Mouse (Mus musculus) hindbrain, embryonic 15.5 days (tissue): Measurements from ENCODE around the gene Efna4. TPM values are rescaled to one million over a fixed set of nuclear protein-coding genes. Genes with fewer than 3 reads are reported as not detected.

Experiments used
- ATAC-seq: fragments of 200-750 bp; cut with Nextera tagmentation; 2 replicates; pipeline ENCODE4 v1.8.0; 2017; ENCODE audit warnings: low read depth, moderate number of reproducible peaks, moderate TSS enrichment; ENCODE audit not compliant: low FRiP score
- H3K27ac ChIP-seq: fragments of 300-500 bp; sonication (generic); replicated peaks from 2 replicates; pipeline ENCODE4 v1.5.1; 2015; ENCODE audit warnings: mild to moderate bottlenecking, inconsistent platforms
- H3K27me3 ChIP-seq: fragments of 300-500 bp; sonication (generic); 2 replicates; pipeline ENCODE4 v1.6.1; 2015; ENCODE audit warnings: control low read depth, inconsistent platforms
- H3K36me3 ChIP-seq: fragments of 300-500 bp; sonication (generic); 2 replicates; pipeline ENCODE4 v1.6.1; 2015; ENCODE audit warnings: control low read depth, inconsistent platforms
- H3K4me1 ChIP-seq: fragments of 300-500 bp; sonication (generic); replicated peaks from 2 replicates; pipeline ENCODE4 v1.6.1; 2015; ENCODE audit warnings: control low read depth, inconsistent platforms
- H3K4me2 ChIP-seq: fragments of 300-500 bp; sonication (generic); 2 replicates; pipeline ENCODE4 v1.6.1; 2015; ENCODE audit warnings: moderate library complexity, mild to moderate bottlenecking, inconsistent platforms
- H3K4me3 ChIP-seq: fragments of 300-500 bp; sonication (generic); 2 replicates; pipeline ENCODE4 v1.5.1; 2015; ENCODE audit warnings: mild to moderate bottlenecking, inconsistent platforms
- H3K9ac ChIP-seq: fragments of 300-500 bp; sonication (generic); 2 replicates; pipeline ENCODE4 v1.6.1; 2015; ENCODE audit warnings: inconsistent platforms
- H3K9me3 ChIP-seq: fragments of 300-500 bp; sonication (generic); 2 replicates; pipeline ENCODE4 v1.6.1; 2016; ENCODE audit warnings: control low read depth, inconsistent platforms
- WGBS: fragments of 180-500 bp; shearing (Covaris S2); methylation state at CpG from one replicate; pipeline ENCODE4 v1.1.7; 2015; 5-methylcytosine and 5-hydroxymethylcytosine counted together
- polyA plus RNA-seq: library from polyadenylated mRNA; unstranded; fragments of >200 nt; fragmentation: Nextera tagmentation; extraction: Ambion mirVana; gene quantifications from 2 replicates; pipeline ENCODE4 v1.2.1, GENCODE M21; 2015

Gene Efna4
- polyA plus RNA-seq, 1 experiment from 2014 or later, result 6.0 TPM

DNA sequence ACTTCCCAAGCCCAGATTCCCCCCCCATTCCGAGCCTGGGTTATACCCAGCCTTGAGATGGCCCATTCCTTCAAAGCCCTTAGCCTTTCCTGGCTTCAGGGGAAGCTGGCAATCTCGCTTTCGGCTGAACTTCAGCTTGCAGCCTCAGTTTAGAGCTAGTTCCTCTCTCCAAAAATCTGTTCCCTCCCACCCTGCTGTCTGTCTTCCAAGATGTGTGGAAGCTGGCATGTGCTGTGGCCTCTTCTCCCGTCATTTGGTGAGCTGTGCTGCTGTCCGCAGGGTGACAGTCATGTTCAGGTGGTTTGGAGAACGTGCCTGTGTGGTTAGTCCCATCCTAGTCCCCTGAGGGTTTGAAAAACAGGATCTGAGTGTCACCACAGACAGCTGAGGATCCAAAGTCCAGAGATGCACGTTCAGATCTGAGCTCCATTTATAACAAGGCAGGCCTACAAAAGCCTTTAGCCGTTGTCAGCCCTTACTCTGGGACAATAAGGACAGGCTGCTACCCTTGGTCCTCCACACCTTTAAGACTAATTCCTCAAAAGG is 42.1 kb downstream of the Efna4 start:
- 89% methylated on average over 8 of the region's 8 CpGs for WGBS
- Histone ChIP-seq H3K4me3 (no peak overlapping the region), H3K4me1 (peaks cover 7% of the 10 kb centered on the region), H3K9me3 (no peaks in the 10 kb centered on the region), H3K27me3 (peaks cover 4% of the 10 kb centered on the region), H3K27ac (no peak overlapping the region), H3K9ac (no peak overlapping the region), H3K4me2 (no peak overlapping the region), H3K36me3 (no peaks in the 10 kb centered on the region)
- ATAC-seq, result no peak

DNA sequence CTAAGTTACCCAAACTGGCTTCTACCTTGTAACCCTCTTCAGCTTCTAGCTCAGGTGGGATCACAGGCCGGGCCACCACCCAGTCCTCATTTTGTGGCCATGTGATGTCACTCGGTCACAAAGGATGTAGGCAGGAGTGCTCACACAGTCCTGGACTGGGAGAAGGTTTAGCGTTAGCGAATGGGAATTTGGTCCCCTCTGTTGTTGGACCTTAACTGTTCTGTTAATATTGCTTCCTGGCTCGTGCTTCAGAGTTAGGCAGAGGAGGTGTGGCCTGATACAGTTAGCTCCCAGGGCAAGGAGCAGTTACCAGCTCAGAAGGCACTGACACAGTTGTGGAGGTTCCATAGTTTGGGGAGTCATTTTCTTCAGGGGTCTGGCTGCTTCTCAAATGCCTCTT is 43.6 kb downstream of the Efna4 start:
- Histone ChIP-seq H3K27me3 (no peaks in the 10 kb centered on the region), H3K9me3 (no peaks in the 10 kb centered on the region), H3K4me1 (no peaks in the 10 kb centered on the region), H3K27ac (no peak overlapping the region), H3K4me2 (no peak overlapping the region), H3K9ac (no peak overlapping the region), H3K36me3 (no peaks in the 10 kb centered on the region), H3K4me3 (no peak overlapping the region)
- WGBS, result 80% methylated on average over 5 of the region's 5 CpGs
- ATAC-seq, result no peak

DNA sequence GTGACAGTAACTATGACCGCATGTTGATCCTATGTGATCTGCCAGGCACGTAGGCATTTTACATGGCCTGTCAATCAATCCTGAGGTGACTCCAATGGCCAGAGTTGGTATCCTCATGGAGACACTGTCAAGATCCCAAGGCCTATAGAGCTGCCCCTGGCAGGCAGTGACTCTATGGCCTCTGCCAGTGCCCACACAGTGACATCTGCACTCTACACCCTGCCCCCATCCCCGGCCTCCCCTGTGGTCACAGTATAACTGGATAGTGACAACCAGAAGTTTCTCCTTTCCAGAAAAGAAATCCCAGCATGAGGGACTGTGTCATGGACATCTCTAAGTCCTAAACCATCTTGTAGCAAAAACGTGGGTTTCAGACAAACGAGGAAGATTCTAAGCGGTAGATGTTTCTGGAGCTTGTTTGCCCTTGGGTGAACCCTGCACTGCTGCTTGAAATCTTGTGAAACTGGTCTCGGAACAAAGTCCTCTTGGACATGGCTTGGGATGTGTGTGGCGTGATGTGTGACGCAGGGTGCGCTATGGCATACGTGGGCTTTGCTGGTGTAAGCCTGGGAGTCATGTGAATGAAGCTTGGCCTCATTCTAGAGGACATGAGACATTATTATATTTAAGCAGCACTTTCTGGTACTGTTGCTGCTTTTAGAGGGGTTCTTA is 44.4 kb downstream of the Efna4 start:
- Histone ChIP-seq H3K9ac (no peak overlapping the region), H3K4me1 (no peaks in the 10 kb centered on the region), H3K4me2 (no peak overlapping the region), H3K36me3 (no peaks in the 10 kb centered on the region), H3K4me3 (no peak overlapping the region), H3K27ac (no peak overlapping the region), H3K9me3 (no peaks in the 10 kb centered on the region), H3K27me3 (no peaks in the 10 kb centered on the region)
- 90% methylated on average over 11 of the region's 11 CpGs for WGBS
- no peak for ATAC-seq

DNA sequence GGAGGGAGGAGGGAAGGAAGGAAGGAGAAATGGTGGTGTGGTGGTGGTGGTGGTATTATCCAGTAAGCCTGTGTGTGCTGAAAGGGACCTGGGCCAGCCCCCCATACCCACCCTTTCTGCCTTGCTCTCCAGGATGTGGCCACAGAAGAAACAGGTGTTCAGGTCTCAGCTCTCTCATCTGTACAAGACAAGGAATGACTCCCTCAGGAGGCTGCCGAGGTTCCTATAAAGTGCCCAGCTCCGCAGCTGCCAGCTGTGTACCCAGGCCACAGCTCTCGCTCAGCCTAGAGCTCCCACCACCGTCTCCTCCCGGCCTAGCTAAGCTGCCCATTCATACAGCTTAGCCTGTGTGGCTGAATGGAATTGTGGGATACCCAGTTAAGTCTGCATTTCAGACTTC is 45.5 kb downstream of the Efna4 start:
- H3K4me2 ChIP-seq, result no peak overlapping the region
- WGBS, result 75% methylated on average over 5 of the region's 5 CpGs
- ATAC-seq, result no peak

DNA sequence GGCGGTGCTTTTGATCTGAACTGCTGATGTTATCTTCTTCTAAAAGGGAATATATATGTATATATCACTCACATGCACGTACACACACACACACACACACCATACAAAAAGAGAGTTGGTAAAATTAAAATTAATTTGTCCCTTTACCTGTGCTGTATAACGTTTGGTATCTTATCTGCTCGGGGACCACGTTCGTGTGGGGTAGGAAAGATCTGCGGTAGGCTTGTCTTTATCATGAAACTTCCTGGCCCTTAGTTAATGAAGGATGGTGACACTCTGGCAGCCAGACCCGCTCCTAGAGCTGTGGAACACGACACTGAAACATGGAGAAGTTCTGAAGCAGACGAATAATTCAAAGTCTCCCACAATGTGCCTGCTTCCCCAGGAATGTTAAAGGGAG is 46.0 kb downstream of the Efna4 start:
- Histone ChIP-seq H3K4me2 (no peak overlapping the region), H3K27ac (no peak overlapping the region), H3K4me1 (no peaks in the 10 kb centered on the region), H3K4me3 (no peak overlapping the region), H3K27me3 (no peaks in the 10 kb centered on the region), H3K9ac (no peak overlapping the region), H3K9me3 (no peaks in the 10 kb centered on the region), H3K36me3 (no peaks in the 10 kb centered on the region)
- ATAC-seq, result no peak
- WGBS, result 79% methylated on average over 10 of the region's 10 CpGs

More for the DNA sequence above, 45.5 kb downstream of the Efna4 start:
- Histone ChIP-seq H3K36me3 (no peaks in the 10 kb centered on the region), H3K4me3 (no peak overlapping the region), H3K9ac (no peak overlapping the region), H3K4me1 (no peaks in the 10 kb centered on the region), H3K27me3 (no peaks in the 10 kb centered on the region), H3K9me3 (no peaks in the 10 kb centered on the region), H3K27ac (no peak overlapping the region)

DNA sequence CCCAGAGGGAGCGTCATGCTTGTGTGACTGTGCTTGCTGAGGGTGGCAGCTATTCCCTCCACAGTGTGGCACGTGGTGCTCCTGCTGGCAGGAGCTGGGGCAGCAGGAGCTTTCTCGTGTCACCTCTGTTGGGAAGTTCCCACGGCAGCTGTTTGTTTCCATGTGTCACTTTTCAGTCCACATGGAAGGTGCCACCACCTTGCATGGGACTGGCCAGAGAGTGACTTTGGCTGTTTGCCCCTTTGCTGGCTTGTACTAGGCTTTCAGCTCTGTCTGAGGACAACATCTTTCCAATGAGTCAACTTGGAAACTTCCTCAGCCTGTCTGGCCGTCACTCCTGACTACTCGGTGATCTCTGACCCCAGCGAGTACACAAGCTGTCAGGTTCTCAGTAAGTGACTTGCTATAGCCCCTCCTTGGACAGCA is 49.3 kb downstream of the Efna4 start:
- ATAC-seq, result no peak

DNA sequence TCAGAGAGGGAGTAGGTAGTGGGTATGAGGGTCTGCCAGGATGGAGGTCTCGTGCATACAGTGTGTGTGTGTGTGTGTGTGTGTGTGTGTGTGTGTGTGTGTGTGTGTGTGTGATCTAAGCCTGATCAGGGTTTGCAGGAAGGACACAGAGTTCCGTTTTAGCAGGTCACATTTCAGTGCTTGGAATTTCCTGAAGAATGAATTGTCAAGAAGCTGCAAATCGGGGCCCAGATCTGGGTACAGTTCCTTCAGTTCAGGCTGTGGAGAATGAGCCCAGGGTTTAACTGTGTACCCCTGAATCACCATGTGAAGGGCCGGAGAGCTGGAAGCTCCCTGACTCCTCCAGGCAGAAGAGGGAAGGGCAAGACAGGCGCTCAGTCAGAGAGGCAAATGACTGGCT is 50.5 kb downstream of the Efna4 start:
- Histone ChIP-seq H3K4me2 (no peak overlapping the region), H3K27ac (no peak overlapping the region), H3K27me3 (peaks cover 2% of the 10 kb centered on the region; the same call in 1 of the 2 replicates), H3K9ac (no peak overlapping the region), H3K9me3 (no peaks in the 10 kb centered on the region), H3K36me3 (no peaks in the 10 kb centered on the region), H3K4me3 (no peak overlapping the region), H3K4me1 (peaks cover 2% of the 10 kb centered on the region; the same call in 1 of the 2 replicates)
- 62% methylated on average over 5 of the region's 5 CpGs for WGBS
- no peak for ATAC-seq

More for the DNA sequence above, 49.3 kb downstream of the Efna4 start:
- Histone ChIP-seq H3K36me3 (no peaks in the 10 kb centered on the region), H3K27ac (no peak overlapping the region), H3K9ac (no peak overlapping the region), H3K4me1 (no peaks in the 10 kb centered on the region), H3K4me3 (no peak overlapping the region), H3K4me2 (no peak overlapping the region), H3K9me3 (no peaks in the 10 kb centered on the region), H3K27me3 (no peaks in the 10 kb centered on the region)
- 47% methylated on average over 7 of the region's 7 CpGs for WGBS

DNA sequence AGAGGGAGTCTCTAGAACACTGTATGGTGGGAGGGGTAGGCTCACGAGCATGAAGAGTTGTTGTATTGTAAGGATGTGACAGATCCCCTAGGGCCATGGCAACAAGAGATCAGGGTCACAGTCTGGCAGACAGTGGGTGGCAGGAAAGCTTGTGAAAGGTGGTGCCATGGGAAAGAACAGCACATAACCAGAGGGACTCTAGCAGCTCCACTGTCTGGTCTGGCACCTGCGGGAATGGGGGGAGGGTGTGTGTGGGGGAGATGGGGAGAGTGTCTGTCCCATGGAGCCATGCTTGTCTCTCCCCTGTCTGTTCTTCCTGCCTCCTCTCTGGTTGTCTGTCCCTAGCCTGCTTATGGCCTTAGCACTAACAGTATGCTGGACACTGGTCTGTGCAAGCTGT is 52.3 kb downstream of the Efna4 start:
- H3K4me1 ChIP-seq, result peaks cover 17% of the 10 kb centered on the region
- H3K27ac ChIP-seq, result no peak overlapping the region
- H3K9me3 ChIP-seq, result no peaks in the 10 kb centered on the region
- no peak overlapping the region; the same call in 1 of the 2 replicates for H3K9ac ChIP-seq
- H3K36me3 ChIP-seq, result no peaks in the 10 kb centered on the region
- H3K4me2 ChIP-seq, result no peak overlapping the region
- H3K4me3 ChIP-seq, result no peak overlapping the region
- no peak for ATAC-seq
- 31% methylated on average over 2 of the region's 2 CpGs for WGBS
- H3K27me3 ChIP-seq, result peaks cover 9% of the 10 kb centered on the region; the same call in 1 of the 2 replicates

DNA sequence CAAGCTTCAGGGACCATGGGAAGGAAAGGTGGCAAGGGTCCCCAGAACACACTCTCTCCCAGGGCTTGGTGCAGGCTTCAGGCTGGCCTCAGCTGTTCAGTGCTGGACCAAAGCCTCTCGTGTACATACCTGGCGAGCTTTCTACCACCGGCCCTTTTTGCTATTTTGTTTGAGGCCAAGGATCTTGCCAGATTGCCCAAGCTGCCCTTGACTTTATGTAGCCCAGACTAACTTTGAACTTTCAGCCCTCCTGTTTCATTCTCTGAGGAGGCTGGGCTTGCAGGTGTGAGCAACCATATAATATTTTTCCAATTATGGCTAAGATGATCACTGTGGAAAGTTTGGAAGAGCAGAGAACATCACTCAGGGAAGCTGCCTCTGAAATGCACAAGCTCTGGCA is 53.6 kb downstream of the Efna4 start:
- peaks cover 10% of the 10 kb centered on the region for H3K27me3 ChIP-seq
- H3K27ac ChIP-seq, result no peak overlapping the region
- H3K4me1 ChIP-seq, result peaks cover 30% of the 10 kb centered on the region
- no peaks in the 10 kb centered on the region for H3K36me3 ChIP-seq
- WGBS, result 87% methylated on average over 3 of the region's 3 CpGs
- H3K4me3 ChIP-seq, result no peak overlapping the region
- H3K9ac ChIP-seq, result no peak overlapping the region
- no peak for ATAC-seq
- no peaks in the 10 kb centered on the region for H3K9me3 ChIP-seq
- no peak overlapping the region for H3K4me2 ChIP-seq

Other genes starting within 250 kb of the Efna4 start
- gene Rusc1, start 244.7 kb downstream of the Efna4 start, polyA plus RNA-seq, result 111 and 120 TPM in 2 replicates
- gene Gm43738, start 236.9 kb downstream of the Efna4 start, polyA plus RNA-seq, result not detected in 2 replicates
- gene Fdps, start 236.1 kb downstream of the Efna4 start, polyA plus RNA-seq, result 465 and 483 TPM in 2 replicates
- 0.09 TPM in 2 replicates for gene Pklr, start 201.9 kb downstream of the Efna4 start, polyA plus RNA-seq
- 51.9 and 59.2 TPM in 2 replicates for gene Hcn3, start 177.8 kb downstream of the Efna4 start, polyA plus RNA-seq
- gene Clk2, start 173.2 kb downstream of the Efna4 start, polyA plus RNA-seq, result 20.0 and 22.6 TPM in 2 replicates
- 148 and 158 TPM in 2 replicates for gene Scamp3, start 160.6 kb downstream of the Efna4 start, polyA plus RNA-seq
- 35.5 and 39.2 TPM in 2 replicates for gene Fam189b, start 154.9 kb downstream of the Efna4 start, polyA plus RNA-seq
- gene Gba, start 135.1 kb downstream of the Efna4 start, polyA plus RNA-seq, result 46.6 and 48.0 TPM in 2 replicates
- 51.5 and 51.6 TPM in 2 replicates for gene Thbs3, start 122.8 kb downstream of the Efna4 start, polyA plus RNA-seq
- 149 and 152 TPM in 2 replicates for gene Mtx1, start 110.9 kb downstream of the Efna4 start, polyA plus RNA-seq
- 1.2 and 1.6 TPM in 2 replicates for gene Muc1, start 109.0 kb downstream of the Efna4 start, polyA plus RNA-seq
- 196 and 211 TPM in 2 replicates for gene Krtcap2, start 92.1 kb downstream of the Efna4 start, polyA plus RNA-seq
- gene Trim46, start 91.7 kb downstream of the Efna4 start, polyA plus RNA-seq, result 71.3 and 81.6 TPM in 2 replicates
- 80.0 and 88.4 TPM in 2 replicates for gene Dpm3, start 78.7 kb downstream of the Efna4 start, polyA plus RNA-seq
- 36.2 and 38.5 TPM in 2 replicates for gene Slc50a1, start 67.5 kb downstream of the Efna4 start, polyA plus RNA-seq
- gene Efna1, start 56.9 kb downstream of the Efna4 start, polyA plus RNA-seq, result 8.9 and 9.1 TPM in 2 replicates
- gene Efna3, start 15.1 kb downstream of the Efna4 start, polyA plus RNA-seq, result 62.4 and 72.3 TPM in 2 replicates
- 71.0 and 77.1 TPM in 2 replicates for gene Adam15, start 12.0 kb upstream of the Efna4 start, polyA plus RNA-seq
- gene Dcst2, start 23.9 kb upstream of the Efna4 start, polyA plus RNA-seq, result 0.09 and 0.34 TPM in 2 replicates
- gene Dcst1, start 27.2 kb upstream of the Efna4 start, polyA plus RNA-seq, result 0.89 and 1.1 TPM in 2 replicates
- 0.82 and 0.83 TPM in 2 replicates for gene Zbtb7b, start 56.7 kb upstream of the Efna4 start, polyA plus RNA-seq
- 0.89 TPM in 1 of 2 replicates, not detected in the other for gene Lenep, start 64.8 kb upstream of the Efna4 start, polyA plus RNA-seq
- gene Flad1, start 73.8 kb upstream of the Efna4 start, polyA plus RNA-seq, result 33.3 and 34.9 TPM in 2 replicates
- gene Cks1b, start 80.4 kb upstream of the Efna4 start, polyA plus RNA-seq, result 95.9 and 110 TPM in 2 replicates
- gene Shc1, start 80.4 kb upstream of the Efna4 start, polyA plus RNA-seq, result 20.0 and 21.8 TPM in 2 replicates
- gene Pygo2, start 92.2 kb upstream of the Efna4 start, polyA plus RNA-seq, result 43.1 and 45.8 TPM in 2 replicates
- 18.1 and 20.4 TPM in 2 replicates for gene Pbxip1, start 98.7 kb upstream of the Efna4 start, polyA plus RNA-seq
- 127 and 130 TPM in 2 replicates for gene Pmvk, start 116.5 kb upstream of the Efna4 start, polyA plus RNA-seq
- gene Kcnn3, start 182.1 kb upstream of the Efna4 start, polyA plus RNA-seq, result 9.1 and 9.6 TPM in 2 replicates